Mouse (Mus musculus): ENCODE data around the gene Rnf32. TPM values are rescaled to one million over a fixed set of nuclear protein-coding genes. Genes with fewer than 3 reads are reported as not detected.

The Rnf32 gene
- total and polyA plus RNA-seq, 2 experiments from 2014 or later: 12.5 to 13.6 TPM

DNA sequence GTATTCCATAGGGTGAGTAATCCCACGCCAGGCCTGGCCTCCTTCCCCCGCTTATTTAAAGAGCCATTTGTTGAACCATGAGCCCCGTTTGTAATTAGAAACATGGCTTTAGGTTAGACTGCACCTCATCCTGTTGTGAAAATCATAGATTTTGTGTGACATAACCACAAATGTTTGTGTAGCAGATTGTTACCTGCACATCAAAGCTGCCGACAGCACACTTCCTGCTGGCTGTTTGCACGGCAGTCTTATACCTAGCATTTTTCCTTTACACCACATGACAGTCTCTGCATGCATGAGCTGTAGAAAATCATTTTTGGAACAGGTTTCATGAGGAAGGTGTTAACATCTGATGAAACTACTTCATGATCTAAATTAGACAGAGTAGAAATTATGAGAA is 9.9 kb downstream of the Rnf32 start:
- Histone ChIP-seq H3K36me3 (ENCODE audit: insufficient read depth, low read length) (peaks cover 5% of the 10 kb centered on the region; the same call in 1 of the 2 replicates), H3K4me1 (ENCODE audit: insufficient read depth, low read length) (no peaks in the 10 kb centered on the region), H3K4me3 (ENCODE audit: low read depth, low read length) (no peak overlapping the region), H3K9me3 (ENCODE audit: low read length) (no peaks in the 10 kb centered on the region), H3K27ac (ENCODE audit: low read depth, low read length) (no peak overlapping the region), H3K4me2 (ENCODE audit: low read depth, low read length, poor library complexity, severe bottlenecking) (no peak overlapping the region), H3K27me3 (ENCODE audit: insufficient read depth, low read length) (no peaks in the 10 kb centered on the region), H3K9ac (replicated peaks; ENCODE audit: low read length, poor library complexity, severe bottlenecking) (no peak overlapping the region)
- 86% methylated on average over 5 of the region's 5 CpGs for WGBS
- TF ChIP-seq CTCF (IDR thresholded peaks at IDR 0.05): no peak
- no peak for DNase-seq (ENCODE audit: low spot score)
- no peak for ATAC-seq (ENCODE audit: low FRiP score)

DNA sequence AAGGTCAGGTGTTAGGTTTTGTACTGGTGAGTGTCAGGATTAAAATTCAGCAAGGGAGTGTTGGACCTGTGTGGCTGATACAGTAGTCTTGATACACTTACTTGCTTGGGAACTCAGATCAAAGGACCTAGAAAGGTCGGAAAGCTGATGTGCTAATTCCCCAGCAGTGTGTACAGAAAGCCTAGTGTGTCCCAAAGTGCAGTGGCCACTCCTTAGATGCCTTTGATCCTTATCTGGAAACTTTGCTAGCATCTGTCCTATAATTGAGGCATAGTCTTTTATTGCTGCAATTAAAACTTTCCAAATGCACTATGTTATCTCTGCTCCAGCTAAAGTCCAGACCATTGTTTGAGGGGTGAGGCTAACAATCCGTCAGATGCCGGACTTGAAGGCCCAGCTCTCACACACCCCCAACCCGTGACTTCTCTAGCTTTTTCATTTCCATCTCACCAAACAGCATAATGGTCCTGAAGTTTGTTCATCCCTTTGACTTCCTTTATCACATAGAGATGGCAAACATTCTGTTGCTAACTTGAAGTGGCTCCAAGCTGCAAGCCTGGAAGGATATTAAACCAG is 16.3 kb downstream of the Rnf32 start:
- H3K9ac ChIP-seq (replicated peaks; ENCODE audit: low read length, poor library complexity, severe bottlenecking): no peak overlapping the region
- 66% methylated on average over 4 of the region's 4 CpGs for WGBS

DNA sequence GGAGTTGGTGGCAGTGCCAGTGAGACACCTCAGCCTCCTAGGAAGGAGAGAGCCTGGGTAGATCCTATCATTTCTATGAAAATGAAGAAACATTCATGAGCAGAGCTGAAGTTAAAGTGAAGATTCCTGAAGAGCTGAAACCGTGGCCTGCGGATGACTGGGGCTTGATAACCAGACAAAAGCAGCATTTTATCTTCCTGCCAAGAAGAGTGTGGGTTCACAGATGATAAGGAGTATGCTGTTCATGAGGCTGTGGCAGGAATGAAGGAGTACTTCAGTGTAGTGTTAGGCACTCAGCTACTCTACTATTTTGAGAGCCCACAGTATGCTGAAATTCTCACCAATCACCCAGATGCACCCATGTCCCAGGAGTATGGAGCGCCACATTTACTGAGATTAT is 22.2 kb downstream of the Rnf32 start:
- Histone ChIP-seq H3K36me3 (ENCODE audit: insufficient read depth, low read length) (0 out of 2 replicates have a peak, but pooled peaks cover 2% of the 10 kb centered on the region), H3K27me3 (ENCODE audit: insufficient read depth, low read length) (no peaks in the 10 kb centered on the region), H3K9me3 (ENCODE audit: low read length) (no peaks in the 10 kb centered on the region), H3K27ac (ENCODE audit: low read depth, low read length) (no peak overlapping the region), H3K4me1 (ENCODE audit: insufficient read depth, low read length) (no peaks in the 10 kb centered on the region), H3K4me2 (ENCODE audit: low read depth, low read length, poor library complexity, severe bottlenecking) (no peak overlapping the region), H3K4me3 (ENCODE audit: low read depth, low read length) (no peak overlapping the region), H3K9ac (replicated peaks; ENCODE audit: low read length, poor library complexity, severe bottlenecking) (no peak overlapping the region)
- ATAC-seq (ENCODE audit: low FRiP score) (no peak), DNase-seq (ENCODE audit: low spot score) (no peak)
- TF ChIP-seq CTCF (IDR thresholded peaks at IDR 0.05): no peak
- 86% methylated on average over 3 of the region's 3 CpGs for WGBS

More for the DNA sequence above, 16.3 kb downstream of the Rnf32 start:
- no peaks in the 10 kb centered on the region for H3K27me3 ChIP-seq (ENCODE audit: insufficient read depth, low read length)
- no peaks in the 10 kb centered on the region for H3K9me3 ChIP-seq (ENCODE audit: low read length)
- no peak for TF ChIP-seq CTCF (IDR thresholded peaks at IDR 0.05)
- no peaks in the 10 kb centered on the region for H3K36me3 ChIP-seq (ENCODE audit: insufficient read depth, low read length)
- no peaks in the 10 kb centered on the region for H3K4me1 ChIP-seq (ENCODE audit: insufficient read depth, low read length)
- no peak overlapping the region for H3K27ac ChIP-seq (ENCODE audit: low read depth, low read length)
- no peak overlapping the region for H3K4me2 ChIP-seq (ENCODE audit: low read depth, low read length, poor library complexity, severe bottlenecking)
- H3K4me3 ChIP-seq (ENCODE audit: low read depth, low read length): no peak overlapping the region
- ATAC-seq (ENCODE audit: low FRiP score) (no peak), DNase-seq (ENCODE audit: low spot score) (no peak)

DNA sequence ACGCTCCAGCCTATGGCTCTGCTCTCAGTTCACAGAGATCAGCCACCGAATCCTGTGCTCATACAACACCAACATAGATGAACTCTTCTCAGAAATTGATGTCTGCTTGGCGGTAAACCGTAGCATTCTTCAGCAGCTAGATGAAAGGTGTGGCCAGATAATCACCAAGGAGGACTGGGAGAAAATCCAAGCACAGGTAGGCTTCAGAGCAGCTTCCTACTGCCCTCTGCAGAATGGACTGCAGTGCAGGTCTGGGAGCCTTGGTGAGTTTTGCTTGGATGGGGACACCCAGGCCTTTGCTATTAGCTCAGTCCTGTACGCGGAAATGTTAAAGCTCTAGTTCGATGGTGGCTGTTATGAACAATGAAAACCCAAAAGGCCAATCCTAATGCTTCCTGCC is 28.3 kb downstream of the Rnf32 start:
- no peak overlapping the region for H3K4me2 ChIP-seq (ENCODE audit: low read depth, low read length, poor library complexity, severe bottlenecking)
- no peak for DNase-seq (ENCODE audit: low spot score)
- no peaks in the 10 kb centered on the region for H3K9me3 ChIP-seq (ENCODE audit: low read length)
- H3K36me3 ChIP-seq (ENCODE audit: insufficient read depth, low read length): peaks cover 11% of the 10 kb centered on the region; the same call in 1 of the 2 replicates
- H3K27me3 ChIP-seq (ENCODE audit: insufficient read depth, low read length): no peaks in the 10 kb centered on the region
- no peak overlapping the region for H3K4me3 ChIP-seq (ENCODE audit: low read depth, low read length)
- no peak for ATAC-seq (ENCODE audit: low FRiP score)
- H3K27ac ChIP-seq (ENCODE audit: low read depth, low read length): no peak overlapping the region
- H3K4me1 ChIP-seq (ENCODE audit: insufficient read depth, low read length): no peaks in the 10 kb centered on the region
- no peak for TF ChIP-seq CTCF (IDR thresholded peaks at IDR 0.05)
- 92% methylated on average over 7 of the region's 7 CpGs for WGBS
- H3K9ac ChIP-seq (replicated peaks; ENCODE audit: low read length, poor library complexity, severe bottlenecking): no peak overlapping the region

DNA sequence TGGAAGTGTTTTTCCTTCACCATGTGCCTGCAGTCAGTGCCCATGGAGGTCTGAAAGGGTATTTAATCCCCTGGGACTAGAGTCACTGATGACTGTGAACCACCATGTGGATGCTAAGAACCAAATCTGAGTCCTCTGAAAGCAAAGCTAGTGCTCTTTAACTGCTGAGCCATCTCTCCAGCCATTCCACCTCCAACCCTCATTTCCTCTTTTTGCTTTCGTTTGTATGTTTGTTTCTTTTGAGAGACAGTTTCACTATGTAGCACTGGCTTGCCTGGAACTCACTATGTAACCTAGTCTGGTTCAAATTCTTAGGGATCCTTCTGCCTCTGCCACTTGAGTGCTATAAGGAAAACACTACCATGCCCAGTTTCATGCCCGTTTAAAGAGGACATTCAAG is 34.7 kb downstream of the Rnf32 start:
- Histone ChIP-seq H3K4me1 (ENCODE audit: insufficient read depth, low read length) (no peaks in the 10 kb centered on the region), H3K4me2 (ENCODE audit: low read depth, low read length, poor library complexity, severe bottlenecking) (no peak overlapping the region), H3K9me3 (ENCODE audit: low read length) (no peaks in the 10 kb centered on the region), H3K9ac (replicated peaks; ENCODE audit: low read length, poor library complexity, severe bottlenecking) (no peak overlapping the region), H3K36me3 (ENCODE audit: insufficient read depth, low read length) (peaks cover 10% of the 10 kb centered on the region), H3K27me3 (ENCODE audit: insufficient read depth, low read length) (no peaks in the 10 kb centered on the region), H3K27ac (ENCODE audit: low read depth, low read length) (no peak overlapping the region), H3K4me3 (ENCODE audit: low read depth, low read length) (no peak overlapping the region)
- WGBS: 84% methylated on average over 2 of the region's 2 CpGs
- DNase-seq (ENCODE audit: low spot score): no peak
- no peak for TF ChIP-seq CTCF (IDR thresholded peaks at IDR 0.05)
- no peak for ATAC-seq (ENCODE audit: low FRiP score)

DNA sequence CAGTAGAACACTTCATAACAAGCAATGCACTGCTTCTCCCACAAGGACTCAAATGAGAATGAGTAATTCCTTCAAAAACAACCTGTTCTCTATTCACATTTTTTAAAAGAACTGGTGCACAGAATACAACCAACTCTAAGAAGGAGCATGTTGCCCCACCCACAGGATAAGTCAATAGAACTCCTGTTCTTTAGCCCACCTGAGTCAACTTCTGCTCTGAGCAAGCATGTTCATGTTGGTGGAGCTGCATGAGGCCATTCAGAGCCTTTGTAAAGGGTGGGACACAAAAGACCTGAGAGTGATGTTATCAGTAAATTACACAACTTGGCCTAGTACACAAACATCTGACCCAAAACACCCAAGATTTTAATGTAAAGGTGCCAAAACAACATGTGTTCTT is 42.6 kb downstream of the Rnf32 start:
- no peak for ATAC-seq (ENCODE audit: low FRiP score)
- H3K4me1 ChIP-seq (ENCODE audit: insufficient read depth, low read length): no peaks in the 10 kb centered on the region
- peaks cover 3% of the 10 kb centered on the region; the same call in 1 of the 2 replicates for H3K36me3 ChIP-seq (ENCODE audit: insufficient read depth, low read length)
- no peak overlapping the region for H3K9ac ChIP-seq (replicated peaks; ENCODE audit: low read length, poor library complexity, severe bottlenecking)
- no peak overlapping the region for H3K4me3 ChIP-seq (ENCODE audit: low read depth, low read length)
- no peaks in the 10 kb centered on the region for H3K27me3 ChIP-seq (ENCODE audit: insufficient read depth, low read length)
- no peak for TF ChIP-seq CTCF (IDR thresholded peaks at IDR 0.05)
- no peak for DNase-seq (ENCODE audit: low spot score)
- no peak overlapping the region for H3K4me2 ChIP-seq (ENCODE audit: low read depth, low read length, poor library complexity, severe bottlenecking)
- 0 out of 2 replicates have a peak, but pooled peaks cover 3% of the 10 kb centered on the region for H3K9me3 ChIP-seq (ENCODE audit: low read length)
- H3K27ac ChIP-seq (ENCODE audit: low read depth, low read length): no peak overlapping the region

Measured in midbrain, postnatal 0 days (tissue).